Mouse (Mus musculus) spleen, adult 2 months (tissue): ENCODE measurements around the gene Katna1.

ENCODE experiments used
- CTCF ChIP-seq: fragments of 200-500 bp; IDR thresholded peaks from 2 replicates; pipeline ENCODE4 v1.5.1; 2011; ENCODE audit warnings: mild to moderate bottlenecking, inconsistent platforms; ENCODE audit not compliant: insufficient read depth, insufficient read length, insufficient replicate concordance; ENCODE audit errors: extremely low read depth
- POLR2A ChIP-seq: fragments of 200-500 bp; IDR thresholded peaks from 2 replicates; pipeline ENCODE4 v1.6.1; 2011; ENCODE audit warnings: low read depth, low read length, inconsistent platforms

GRCm38 (mm10) chr10:7702586-7702985 lies 23.2 kb upstream of the Katna1 start:
- TF ChIP-seq POLR2A (no peak), CTCF (no peak)
